Mouse (Mus musculus) liver, adult 2 months (tissue): ENCODE results near the gene Efemp2. TPM values are rescaled to one million over a fixed set of nuclear protein-coding genes. Genes with fewer than 3 reads are reported as not detected.

Experiments used
- DNase-seq: peaks from one replicate; pipeline ENCODE4 v3.0.0-alpha.2; 2011; ENCODE audit warnings: low read depth, low spot score; ENCODE audit errors: extremely low read depth
- H3K27ac ChIP-seq: fragments of 200-500 bp; replicated peaks from 2 replicates; pipeline ENCODE4 v1.5.1; 2012; ENCODE audit warnings: low read depth, mild to moderate bottlenecking, control low read depth, inconsistent platforms, low read length; ENCODE audit not compliant: insufficient read depth
- H3K27me3 ChIP-seq: fragments of 200-500 bp; 2 replicates; pipeline ENCODE4 v1.6.1; 2012; ENCODE audit warnings: mild to moderate bottlenecking, moderate library complexity, low read length, inconsistent platforms; ENCODE audit not compliant: control insufficient read depth, insufficient read depth
- H3K36me3 ChIP-seq: fragments of 200-500 bp; 2 replicates; pipeline ENCODE4 v1.6.1; 2012; ENCODE audit warnings: low read length, inconsistent platforms; ENCODE audit not compliant: control insufficient read depth, insufficient read depth
- H3K4me1 ChIP-seq: fragments of 200-500 bp; 2 replicates; pipeline ENCODE4 v1.6.1; 2011; ENCODE audit warnings: low read length; ENCODE audit not compliant: control insufficient read depth, insufficient read depth
- H3K4me3 ChIP-seq: fragments of 200-500 bp; 2 replicates; pipeline ENCODE4 v1.5.1; 2011; ENCODE audit warnings: low read depth, mild to moderate bottlenecking, control low read depth, low read length, moderate library complexity; ENCODE audit not compliant: insufficient read depth
- H3K79me2 ChIP-seq: fragments of 200-500 bp; 2 replicates; pipeline ENCODE4 v1.6.1; 2012; ENCODE audit warnings: inconsistent platforms, mild to moderate bottlenecking, low read length, moderate library complexity; ENCODE audit not compliant: control insufficient read depth, insufficient read depth
- H3K9ac ChIP-seq: fragments of 200-500 bp; 2 replicates; pipeline ENCODE4 v1.6.1; 2012; ENCODE audit warnings: low read depth, mild to moderate bottlenecking, control low read depth, inconsistent platforms, low read length
- CTCF ChIP-seq: fragments of 200-500 bp; IDR thresholded peaks from 2 replicates; pipeline ENCODE4 v1.5.1; 2011; ENCODE audit warnings: low read depth, low read length, control low read depth
- POLR2A ChIP-seq: fragments of 200-500 bp; IDR thresholded peaks from 2 replicates; pipeline ENCODE4 v1.6.1; 2011; ENCODE audit warnings: low read length, control low read depth; ENCODE audit not compliant: insufficient read depth; ENCODE audit errors: extremely low read depth
- WGBS: fragments of 180-500 bp; shearing (Covaris S2); methylation state at CpG from one replicate; pipeline ENCODE4 v1.1.7; 2018; 5-methylcytosine and 5-hydroxymethylcytosine counted together
- polyA plus RNA-seq: library from polyadenylated mRNA; depleted of rRNA; stranded (reverse); fragments of >200 nt; gene quantifications from 2 replicates; pipeline ENCODE4 v1.2.3, GENCODE M21; 2012
- total RNA-seq: library from RNA; depleted of rRNA; stranded (reverse); fragments of >200 nt; gene quantifications from 2 replicates; pipeline ENCODE4 v1.2.3, GENCODE M21; 2014

The Efemp2 gene
- total and polyA plus RNA-seq, 2 experiments, result 4.3 to 7.7 TPM

GRCm38 (mm10) chr19:5460465-5460911, 13.3 kb upstream of the Efemp2 start, which contains the start of gene Fibp:
Gene Fibp, plus strand, starts transcription at chr19:5460615.
- WGBS, result under 1% methylated on average over 32 of the region's 32 CpGs
- TF ChIP-seq CTCF, result no peak
- peak; percentile 49; the same call in 1 of the 2 replicates for TF ChIP-seq POLR2A
- H3K36me3 ChIP-seq, result no peaks in the 10 kb centered on the region
- H3K27me3 ChIP-seq, result no peaks in the 10 kb centered on the region
- peak within 1 kb of the TSS; percentile 82 for H3K9ac ChIP-seq
- peaks cover 12% of the 10 kb centered on the region; the same call in 1 of the 2 replicates for H3K79me2 ChIP-seq
- DNase-seq, result peak; percentile 73
- H3K4me3 ChIP-seq, result peak within 1 kb of the TSS; percentile 85
- peaks cover 8% of the 10 kb centered on the region; the same call in 1 of the 2 replicates for H3K4me1 ChIP-seq
- peak within 1 kb of the TSS; percentile 63 for H3K27ac ChIP-seq

GRCm38 (mm10) chr19:5461411-5461810, 12.3 kb upstream of the Efemp2 start:
- peaks cover 11% of the 10 kb centered on the region; the same call in 1 of the 2 replicates for H3K79me2 ChIP-seq
- H3K36me3 ChIP-seq, result no peaks in the 10 kb centered on the region
- no peak overlapping the region for H3K4me3 ChIP-seq
- peaks cover 8% of the 10 kb centered on the region; the same call in 1 of the 2 replicates for H3K4me1 ChIP-seq
- no peak for TF ChIP-seq POLR2A
- WGBS, result 83% methylated on average over 6 of the region's 6 CpGs
- H3K27ac ChIP-seq, result no peak overlapping the region
- H3K27me3 ChIP-seq, result no peaks in the 10 kb centered on the region
- no peak overlapping the region for H3K9ac ChIP-seq
- no peak for DNase-seq

GRCm38 (mm10) chr19:5463212-5463611, 10.5 kb upstream of the Efemp2 start:
- H3K27me3 ChIP-seq, result no peaks in the 10 kb centered on the region
- H3K4me1 ChIP-seq, result peaks cover 2% of the 10 kb centered on the region; the same call in 1 of the 2 replicates
- no peak overlapping the region for H3K9ac ChIP-seq
- TF ChIP-seq CTCF, result no peak
- TF ChIP-seq POLR2A, result no peak
- no peak for DNase-seq
- peaks cover 5% of the 10 kb centered on the region; the same call in 1 of the 2 replicates for H3K79me2 ChIP-seq
- no peak overlapping the region for H3K4me3 ChIP-seq
- no peak overlapping the region for H3K27ac ChIP-seq
- WGBS, result 94% methylated on average over 9 of the region's 9 CpGs
- H3K36me3 ChIP-seq, result no peaks in the 10 kb centered on the region

GRCm38 (mm10) chr19:5463791-5464562, 9.8 kb upstream of the Efemp2 start:
- no peak overlapping the region for H3K4me3 ChIP-seq
- H3K27ac ChIP-seq, result no peak overlapping the region
- H3K36me3 ChIP-seq, result no peaks in the 10 kb centered on the region
- H3K4me1 ChIP-seq, result peaks cover 2% of the 10 kb centered on the region; the same call in 1 of the 2 replicates
- H3K27me3 ChIP-seq, result no peaks in the 10 kb centered on the region
- H3K79me2 ChIP-seq, result peaks cover 5% of the 10 kb centered on the region; the same call in 1 of the 2 replicates
- H3K9ac ChIP-seq, result no peak overlapping the region
- 71% methylated on average over 15 of the region's 15 CpGs for WGBS
- TF ChIP-seq CTCF (peak; percentile 89), POLR2A (no peak)
- no peak for DNase-seq

- peaks cover 2% of the 10 kb centered on the region; the same call in 1 of the 2 replicates for H3K4me1 ChIP-seq
- H3K36me3 ChIP-seq, result no peaks in the 10 kb centered on the region
- no peak overlapping the region for H3K9ac ChIP-seq
- H3K79me2 ChIP-seq, result peaks cover 5% of the 10 kb centered on the region; the same call in 1 of the 2 replicates
- WGBS, result 94% methylated on average over 8 of the region's 8 CpGs
- H3K4me3 ChIP-seq, result no peak overlapping the region
- TF ChIP-seq POLR2A (no peak), CTCF (no peak)
- no peaks in the 10 kb centered on the region for H3K27me3 ChIP-seq
- H3K27ac ChIP-seq, result no peak overlapping the region
- DNase-seq, result no peak
Measured at GRCm38 (mm10) chr19:5465037-5465436, 8.7 kb upstream of the Efemp2 start.

- TF ChIP-seq CTCF (no peak), POLR2A (no peak)
- Histone ChIP-seq H3K36me3 (no peaks in the 10 kb centered on the region), H3K27ac (no peak overlapping the region), H3K79me2 (no peaks in the 10 kb centered on the region), H3K4me3 (no peak overlapping the region), H3K4me1 (no peaks in the 10 kb centered on the region), H3K9ac (no peak overlapping the region), H3K27me3 (no peaks in the 10 kb centered on the region)
- DNase-seq, result no peak
- WGBS, result 84% methylated on average over 6 of the region's 6 CpGs
Measured at GRCm38 (mm10) chr19:5466916-5467500, 6.7 kb upstream of the Efemp2 start.
